Mouse (Mus musculus) bone marrow, adult 2 months (tissue): ENCODE measurements around the gene Palld. TPM values are rescaled to one million over a fixed set of nuclear protein-coding genes. Genes with fewer than 3 reads are reported as not detected.

Source experiments
- H3K27ac ChIP-seq: fragments of 200-500 bp; 2 replicates; pipeline ENCODE4 v1.5.1; 2012; ENCODE audit warnings: low read depth, mild to moderate bottlenecking, control low read depth, inconsistent platforms, low read length; ENCODE audit not compliant: control insufficient read depth, poor library complexity, insufficient read depth
- H3K4me1 ChIP-seq: fragments of 200-500 bp; 2 replicates; pipeline ENCODE4 v1.6.1; 2011; ENCODE audit warnings: low read length; ENCODE audit not compliant: control insufficient read depth, insufficient read depth
- H3K4me3 ChIP-seq: fragments of 200-500 bp; replicated peaks from 2 replicates; pipeline ENCODE3; 2011; ENCODE audit warnings: mild to moderate bottlenecking, low read depth, low read length, control low read depth; ENCODE audit not compliant: control insufficient read depth
- CTCF ChIP-seq: fragments of 200-500 bp; IDR thresholded peaks from 2 replicates; pipeline ENCODE4 v1.5.1; 2011; ENCODE audit warnings: low read length, control low read depth; ENCODE audit not compliant: control insufficient read depth, insufficient read depth
- POLR2A ChIP-seq: fragments of 200-500 bp; IDR thresholded peaks from 2 replicates; pipeline ENCODE4 v1.6.1; 2011; ENCODE audit warnings: low read depth, mild to moderate bottlenecking, control low read depth, low read length, borderline replicate concordance; ENCODE audit not compliant: control insufficient read depth
- WGBS: fragments of 180-500 bp; shearing (Covaris S2); methylation state at CpG from one replicate; pipeline ENCODE4 v1.1.7; 2018; 5-methylcytosine and 5-hydroxymethylcytosine counted together
- polyA plus RNA-seq: library from polyadenylated mRNA; stranded (reverse); fragments of >200 nt; gene quantifications from 2 replicates; pipeline ENCODE4 v1.2.4, GENCODE M21; 2011; ENCODE audit warnings: low replicate concordance; ENCODE audit not compliant: missing spikeins, insufficient read depth, insufficient read length

Gene Palld
- polyA plus RNA-seq, 1 experiment: 33.7 TPM

DNA sequence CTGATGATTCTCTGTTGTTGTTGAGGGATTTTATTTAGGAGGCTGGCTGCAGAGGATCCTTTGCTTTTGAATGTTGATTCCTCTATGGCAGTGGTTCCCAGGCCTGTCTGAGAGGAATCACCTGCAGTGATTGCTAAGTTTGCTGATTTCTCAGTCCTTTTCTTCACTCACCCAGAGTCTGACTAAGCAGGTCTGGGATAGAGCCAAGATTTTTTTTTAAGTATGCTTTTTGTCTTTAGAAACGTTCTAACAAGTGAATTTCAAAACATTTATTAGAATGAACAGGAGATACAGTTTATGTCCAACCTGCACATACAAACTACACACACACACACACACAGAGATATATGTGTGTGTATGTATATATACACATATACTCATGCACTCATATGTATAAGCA, 211.1 kb downstream of the Palld start:
- Histone ChIP-seq H3K27ac (no peak overlapping the region), H3K4me1 (no peaks in the 10 kb centered on the region), H3K4me3 (no peak overlapping the region)
- 41% methylated on average over 1 of the region's 1 CpGs for WGBS
- TF ChIP-seq CTCF: no peak
- TF ChIP-seq POLR2A: no peak

DNA sequence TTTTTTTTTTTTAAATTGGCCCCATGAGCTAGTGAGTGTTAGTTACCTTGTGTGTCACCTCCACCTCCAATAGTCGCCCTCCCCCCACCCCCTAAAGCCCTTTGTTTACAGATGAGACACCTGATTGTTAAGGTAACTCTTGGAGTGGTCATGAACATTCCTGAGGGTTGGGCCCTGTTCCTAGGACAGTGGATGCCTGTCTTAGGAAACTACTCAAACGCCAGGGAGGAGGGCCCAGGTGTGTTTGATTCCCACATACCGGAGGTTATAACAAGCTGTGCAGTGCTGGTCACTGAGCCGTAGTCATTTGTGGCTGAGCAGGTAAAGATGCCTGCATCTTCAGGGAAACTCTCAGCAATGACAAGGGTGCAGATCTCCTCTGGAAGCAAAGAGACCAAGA, 215.4 kb downstream of the Palld start:
- TF ChIP-seq POLR2A: no peak
- no peak for TF ChIP-seq CTCF
- Histone ChIP-seq H3K4me1 (no peaks in the 10 kb centered on the region), H3K4me3 (no peak overlapping the region), H3K27ac (no peak overlapping the region)
- 83% methylated on average over 4 of the region's 4 CpGs for WGBS

DNA sequence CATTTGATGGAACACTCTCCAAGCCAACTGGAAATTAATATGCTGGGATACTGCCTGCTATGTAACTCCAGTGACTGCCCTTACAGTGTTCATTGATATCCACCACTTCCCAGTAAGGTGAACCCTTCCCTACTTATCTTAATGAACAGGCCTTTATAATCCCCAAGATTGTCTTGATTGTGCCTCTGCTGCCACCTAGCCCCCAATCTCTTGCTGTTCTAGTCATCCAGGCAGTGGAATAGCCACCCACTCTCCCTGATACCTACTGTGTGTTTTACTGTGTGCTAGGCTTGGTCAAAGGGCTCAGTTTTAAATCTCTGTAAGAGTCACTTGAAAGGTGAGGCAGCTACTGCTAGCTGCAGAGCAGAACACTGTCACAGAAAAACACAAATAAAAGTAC, 216.2 kb downstream of the Palld start:
- H3K27ac ChIP-seq: no peak overlapping the region
- H3K4me1 ChIP-seq: no peaks in the 10 kb centered on the region
- no peak overlapping the region for H3K4me3 ChIP-seq
- TF ChIP-seq CTCF (no peak), POLR2A (no peak)

DNA sequence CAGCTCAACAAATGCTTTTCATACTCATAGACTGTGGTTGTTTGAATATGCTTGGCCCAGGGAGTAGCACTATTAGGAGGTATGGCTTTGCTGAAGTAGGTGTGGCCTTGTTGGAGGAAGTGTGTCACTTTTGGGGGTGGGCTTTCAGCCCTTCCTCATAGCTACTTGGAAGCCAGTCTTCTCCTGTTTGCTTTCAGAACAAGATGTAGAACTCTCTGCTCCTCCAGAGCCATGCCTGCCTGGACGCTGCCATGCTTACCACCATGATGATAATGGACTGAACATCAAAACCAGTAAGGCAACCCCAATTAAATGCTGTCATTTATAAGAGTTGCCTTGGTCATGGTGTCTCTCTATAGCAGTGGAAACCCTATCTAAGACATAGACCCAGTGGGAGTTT, 217.2 kb downstream of the Palld start:
- Histone ChIP-seq H3K4me1 (no peaks in the 10 kb centered on the region), H3K4me3 (no peak overlapping the region), H3K27ac (no peak overlapping the region)
- no peak for TF ChIP-seq CTCF
- TF ChIP-seq POLR2A: no peak
- WGBS: 82% methylated on average over 1 of the region's 1 CpGs

DNA sequence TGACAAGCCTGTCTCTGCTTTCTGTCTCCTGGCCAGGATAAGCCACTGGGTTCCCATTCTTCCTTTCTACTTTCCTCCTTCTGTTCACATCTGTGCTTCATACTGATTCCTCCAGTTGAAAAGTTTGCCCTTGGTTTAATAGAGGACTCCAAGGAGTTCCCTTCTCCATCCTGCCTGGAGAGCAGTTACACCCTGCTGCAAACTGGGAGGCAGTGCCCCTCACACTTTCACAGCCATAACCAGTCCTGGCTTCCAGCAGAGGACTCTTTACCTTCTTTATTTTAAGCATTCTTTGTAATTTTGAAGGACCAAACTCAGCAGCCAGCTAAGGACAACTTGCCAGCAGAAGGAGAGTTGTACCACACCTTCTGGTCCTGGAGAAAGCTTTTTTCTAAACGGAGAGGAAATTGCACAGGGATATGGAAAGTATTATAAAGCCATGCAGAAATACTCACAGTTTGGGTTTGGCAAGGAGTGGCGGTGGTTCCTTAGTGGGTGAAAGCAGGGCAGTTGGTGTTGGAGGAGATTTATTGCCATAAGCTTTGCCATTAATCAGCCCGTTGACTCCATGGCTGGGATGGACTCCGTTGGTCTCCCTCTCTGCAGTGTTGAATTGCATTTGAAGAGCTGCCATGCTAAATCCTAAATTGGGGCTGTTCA, 218.1 kb downstream of the Palld start:
- Histone ChIP-seq H3K4me3 (no peak overlapping the region), H3K27ac (no peak overlapping the region), H3K4me1 (no peaks in the 10 kb centered on the region)
- 82% methylated on average over 4 of the region's 4 CpGs for WGBS
- no peak for TF ChIP-seq CTCF
- no peak for TF ChIP-seq POLR2A

DNA sequence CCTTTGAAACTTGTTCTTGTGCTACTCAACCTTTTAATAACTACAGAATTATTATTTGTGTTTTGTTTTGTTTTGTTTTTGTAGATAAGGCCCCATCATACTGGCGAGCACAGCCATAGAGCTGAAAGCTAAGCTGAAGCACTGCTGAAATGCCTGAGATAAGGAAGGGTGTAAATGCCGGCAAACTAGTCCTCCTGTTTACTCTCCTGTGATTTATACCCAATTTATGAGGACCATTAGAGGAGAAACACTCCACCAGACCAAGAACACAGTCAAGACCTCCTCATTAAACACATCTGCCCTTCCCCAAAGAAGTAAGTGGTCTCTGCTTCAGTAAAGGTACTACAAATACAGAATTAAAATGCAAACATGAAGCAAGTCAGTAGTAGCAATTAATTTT, 219.6 kb downstream of the Palld start:
- no peak overlapping the region for H3K27ac ChIP-seq
- TF ChIP-seq CTCF (no peak), POLR2A (no peak)
- WGBS: 89% methylated on average over 2 of the region's 2 CpGs
- H3K4me3 ChIP-seq: no peak overlapping the region
- H3K4me1 ChIP-seq: no peaks in the 10 kb centered on the region

DNA sequence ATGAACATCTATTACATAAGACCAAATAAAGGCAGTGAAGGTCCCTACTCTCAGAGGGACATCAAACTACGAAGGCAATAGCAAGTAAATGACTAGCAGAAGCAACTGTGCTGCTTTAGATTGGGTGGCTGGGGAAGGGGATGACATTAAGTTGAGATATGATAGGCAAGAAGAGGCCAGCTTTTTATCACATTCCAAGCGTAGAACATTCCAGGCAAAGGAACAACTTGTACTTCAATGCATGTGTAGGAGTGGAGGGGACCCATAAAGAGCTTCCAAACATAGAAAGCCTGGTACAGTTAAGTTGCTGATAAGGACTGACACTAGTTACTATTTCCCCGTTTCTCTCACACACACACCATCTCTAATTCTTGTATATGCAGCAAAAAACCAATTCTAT, 221.3 kb downstream of the Palld start:
- Histone ChIP-seq H3K4me1 (no peaks in the 10 kb centered on the region), H3K4me3 (no peak overlapping the region), H3K27ac (no peak overlapping the region)
- WGBS: 71% methylated on average over 3 of the region's 3 CpGs
- TF ChIP-seq POLR2A (no peak), CTCF (no peak)

DNA sequence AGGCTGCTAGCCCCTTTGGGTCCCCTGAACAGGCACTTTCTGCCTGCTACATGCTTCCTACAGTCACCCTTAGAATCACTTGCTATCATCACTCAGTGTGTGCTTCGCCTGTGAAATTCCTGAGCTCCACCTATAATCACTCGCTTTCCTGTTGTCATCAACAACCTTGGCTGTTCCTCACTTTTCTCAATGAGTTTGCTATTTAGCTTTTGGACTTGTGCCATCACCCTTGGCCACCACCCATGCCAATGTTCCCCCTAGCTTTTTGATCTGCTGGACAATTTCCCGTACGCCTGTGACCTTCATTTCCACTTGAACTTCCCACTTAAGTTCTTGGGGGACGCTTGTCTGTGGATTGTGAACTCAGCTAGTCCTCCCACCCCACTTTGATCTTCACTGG, 225.3 kb downstream of the Palld start:
- H3K4me3 ChIP-seq: no peak overlapping the region
- TF ChIP-seq POLR2A (no peak), CTCF (no peak)
- no peaks in the 10 kb centered on the region for H3K4me1 ChIP-seq
- 83% methylated on average over 5 of the region's 5 CpGs for WGBS
- H3K27ac ChIP-seq: no peak overlapping the region

DNA sequence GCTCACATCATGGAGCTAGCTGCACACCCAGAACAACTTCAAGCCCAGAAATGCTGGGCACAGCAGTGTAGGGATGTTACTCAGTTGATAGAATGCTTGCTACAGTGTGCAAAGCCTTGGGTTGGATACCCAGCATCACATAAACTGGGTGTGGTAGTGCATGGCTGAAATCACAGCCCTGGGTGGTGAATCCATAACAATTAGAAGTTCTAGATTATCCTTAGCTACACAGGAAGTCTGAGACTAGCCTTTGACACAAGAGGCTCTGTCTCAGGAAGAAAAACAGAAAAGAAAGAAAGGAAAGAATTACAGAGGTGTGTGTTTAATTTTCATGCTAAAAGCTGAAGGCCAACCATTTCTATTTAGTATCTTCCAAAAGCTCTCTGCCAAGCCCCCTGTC, 231.3 kb downstream of the Palld start:
- no peak overlapping the region for H3K4me3 ChIP-seq
- H3K4me1 ChIP-seq: no peaks in the 10 kb centered on the region
- TF ChIP-seq POLR2A (no peak), CTCF (no peak)
- no peak overlapping the region for H3K27ac ChIP-seq

DNA sequence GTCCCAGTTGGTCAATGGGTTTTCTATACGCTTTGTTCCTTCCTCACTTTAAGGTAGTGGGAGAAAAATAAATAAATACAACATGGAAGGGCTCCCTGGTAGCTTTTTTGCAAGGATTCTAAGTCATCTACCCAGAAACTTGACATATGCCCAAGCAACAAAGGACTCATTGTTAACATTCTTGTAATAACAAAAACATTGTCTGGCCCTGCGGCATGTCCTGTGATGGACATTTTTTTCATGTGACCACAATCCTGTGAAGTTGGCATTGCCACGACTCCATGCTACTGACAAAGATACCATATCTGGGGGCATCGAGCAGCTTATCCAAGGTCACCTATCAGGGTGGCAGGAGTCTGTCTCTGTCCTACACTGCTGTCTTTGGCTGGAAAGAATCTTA, 232.1 kb downstream of the Palld start:
- TF ChIP-seq POLR2A: no peak
- TF ChIP-seq CTCF: no peak
- no peak overlapping the region for H3K4me3 ChIP-seq
- H3K4me1 ChIP-seq: no peaks in the 10 kb centered on the region
- H3K27ac ChIP-seq: no peak overlapping the region
- 75% methylated on average over 4 of the region's 4 CpGs for WGBS
